Mouse (Mus musculus) liver, embryonic 12.5 days (tissue): ENCODE measurements at regions not wholly inside any gene's neighbourhood (a gene's known extent, or its start where the extent isn't known, plus 50 kb on each side); places are given as distances from the start of the nearest gene placed in this dataset.

Source experiments
- ATAC-seq: fragments of 200-750 bp; cut with Nextera tagmentation; 2 replicates; pipeline ENCODE4 v1.8.0; 2017; ENCODE audit warnings: moderate number of reproducible peaks, mild to moderate bottlenecking, moderate library complexity
- H3K27ac ChIP-seq: fragments of 300-500 bp; sonication (generic); 2 replicates; pipeline ENCODE4 v1.5.1; 2016; ENCODE audit warnings: mild to moderate bottlenecking
- H3K27me3 ChIP-seq: fragments of 300-500 bp; sonication (generic); replicated peaks from 2 replicates; pipeline ENCODE4 v1.6.1; 2016; ENCODE audit warnings: mild to moderate bottlenecking, moderate library complexity
- H3K36me3 ChIP-seq: fragments of 300-500 bp; sonication (generic); 2 replicates; pipeline ENCODE4 v1.6.1; 2016; ENCODE audit warnings: mild to moderate bottlenecking, moderate library complexity
- H3K4me1 ChIP-seq: fragments of 300-500 bp; sonication (generic); 2 replicates; pipeline ENCODE4 v1.6.1; 2016
- H3K4me2 ChIP-seq: fragments of 300-500 bp; sonication (generic); 2 replicates; pipeline ENCODE4 v1.6.1; 2016; ENCODE audit warnings: mild to moderate bottlenecking, moderate library complexity
- H3K4me3 ChIP-seq: fragments of 300-500 bp; sonication (generic); 2 replicates; pipeline ENCODE4 v1.5.1; 2016; ENCODE audit warnings: mild to moderate bottlenecking, moderate library complexity
- H3K9ac ChIP-seq: fragments of 300-500 bp; sonication (generic); 2 replicates; pipeline ENCODE4 v1.6.1; 2016; ENCODE audit warnings: mild to moderate bottlenecking, moderate library complexity
- H3K9me3 ChIP-seq: fragments of 300-500 bp; sonication (generic); replicated peaks from 2 replicates; pipeline ENCODE4 v1.6.1; 2016; ENCODE audit warnings: mild to moderate bottlenecking, moderate library complexity
- WGBS: fragments of 180-500 bp; shearing (Covaris S2); methylation state at CpG from one replicate; pipeline ENCODE4 v1.1.7; 2016; ENCODE audit not compliant: insufficient replicate concordance; 5-methylcytosine and 5-hydroxymethylcytosine counted together

DNA sequence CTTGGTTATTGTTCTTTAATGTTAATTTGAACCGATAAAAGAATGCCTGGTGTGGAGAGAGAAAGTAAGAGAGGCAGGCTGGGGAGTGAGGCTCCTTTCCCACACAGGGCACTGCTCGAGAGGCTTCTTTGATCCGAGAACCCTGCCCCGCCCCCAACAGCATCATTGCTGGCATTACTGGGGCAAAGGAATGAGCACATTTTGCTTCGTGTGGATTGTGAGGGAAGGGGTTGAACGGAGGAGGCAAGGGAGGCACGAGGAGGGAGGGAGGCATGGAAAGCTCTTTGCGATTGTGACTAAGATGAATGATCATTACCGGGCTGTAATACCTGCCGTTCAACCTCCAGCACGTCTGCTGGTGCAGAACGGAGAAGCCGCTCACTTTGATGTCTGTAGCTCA lies 178.2 kb upstream of the Gypa start:
- H3K4me2 ChIP-seq = peak overlapping the region; percentile 47
- H3K4me3 ChIP-seq = peak overlapping the region; percentile 12; the same call in 1 of the 2 replicates
- peak; percentile 16; the same call in 1 of the 2 replicates for ATAC-seq
- 23% methylated on average over 13 of the region's 13 CpGs for WGBS
- H3K4me1 ChIP-seq = peaks cover 49% of the 10 kb centered on the region
- H3K27me3 ChIP-seq = no peaks in the 10 kb centered on the region
- no peak overlapping the region for H3K9ac ChIP-seq
- H3K9me3 ChIP-seq = no peaks in the 10 kb centered on the region
- no peaks in the 10 kb centered on the region for H3K36me3 ChIP-seq
- 0 out of 2 replicates have a peak overlapping the region, but pooled peaks have one; percentile 23 for H3K27ac ChIP-seq

DNA sequence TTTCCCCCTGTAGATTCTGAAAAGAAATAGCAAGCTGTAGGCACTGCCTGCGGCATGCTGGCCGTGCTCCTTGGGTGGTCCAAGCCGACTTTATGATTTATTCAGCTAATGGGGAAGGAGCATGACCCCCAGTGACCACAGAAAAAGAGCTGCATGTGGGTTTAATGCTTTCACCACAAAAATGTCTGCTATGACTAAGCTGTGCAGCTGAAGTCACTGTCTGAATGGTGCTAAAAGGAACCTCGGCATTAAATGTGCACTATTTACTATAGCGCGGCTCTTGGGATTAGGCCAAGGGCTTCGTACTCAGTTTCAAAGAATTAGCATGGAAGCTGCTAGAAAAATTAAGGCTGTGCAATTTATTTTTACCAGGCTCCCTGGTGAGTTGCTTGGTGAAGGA lies 178.8 kb upstream of the Gypa start:
- 17% methylated on average over 7 of the region's 7 CpGs for WGBS
- Histone ChIP-seq H3K27me3 (no peaks in the 10 kb centered on the region), H3K4me2 (peak overlapping the region; percentile 47)

GRCm38 (mm10) chr8:80313883-80314635 lies 179.5 kb upstream of the Gypa start:
- peak; percentile 83 for ATAC-seq
- no peak overlapping the region for H3K4me3 ChIP-seq
- peaks cover 48% of the 10 kb centered on the region for H3K4me1 ChIP-seq
- H3K4me2 ChIP-seq = peak overlapping the region; percentile 47
- 0 out of 2 replicates have a peak overlapping the region, but pooled peaks have one; percentile 38 for H3K27ac ChIP-seq
- no peaks in the 10 kb centered on the region for H3K9me3 ChIP-seq
- 3% methylated on average over 12 of the region's 12 CpGs for WGBS
- no peaks in the 10 kb centered on the region for H3K36me3 ChIP-seq
- no peaks in the 10 kb centered on the region for H3K27me3 ChIP-seq
- H3K9ac ChIP-seq = no peak overlapping the region

More for the DNA sequence above, 178.8 kb upstream of the Gypa start:
- no peak for ATAC-seq
- Histone ChIP-seq H3K9ac (no peak overlapping the region), H3K9me3 (no peaks in the 10 kb centered on the region), H3K4me1 (peaks cover 49% of the 10 kb centered on the region), H3K27ac (no peak overlapping the region), H3K4me3 (no peak overlapping the region), H3K36me3 (no peaks in the 10 kb centered on the region)

DNA sequence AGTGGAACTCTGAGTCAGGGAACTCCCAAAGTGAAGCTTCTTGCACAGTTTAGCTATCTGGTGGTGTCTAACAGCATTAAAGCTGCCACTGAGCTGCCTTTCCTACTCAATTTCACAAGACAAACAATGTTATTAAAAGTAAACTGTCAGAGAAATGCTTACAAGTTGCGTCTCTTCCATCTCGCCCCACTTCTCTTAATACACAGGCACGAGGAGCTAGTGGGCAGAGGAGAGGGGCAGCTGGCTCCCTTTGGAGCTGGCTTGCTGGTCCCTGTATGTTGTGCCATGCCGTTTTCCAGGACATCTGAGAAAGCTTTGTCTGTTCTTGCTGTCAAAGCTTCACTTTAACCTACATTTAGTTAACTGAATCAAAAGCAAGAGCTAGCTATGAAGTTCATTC lies 185.8 kb upstream of the Gypa start:
- Histone ChIP-seq H3K27ac (no peak overlapping the region), H3K4me2 (no peak overlapping the region), H3K27me3 (no peaks in the 10 kb centered on the region), H3K4me3 (no peak overlapping the region), H3K9ac (no peak overlapping the region), H3K36me3 (no peaks in the 10 kb centered on the region), H3K4me1 (peaks cover 7% of the 10 kb centered on the region; the same call in 1 of the 2 replicates), H3K9me3 (no peaks in the 10 kb centered on the region)
- WGBS = 63% methylated on average over 4 of the region's 4 CpGs
- no peak for ATAC-seq

GRCm38 (mm10) chr8:80298596-80298995 lies 195.0 kb upstream of the Gypa start:
- Histone ChIP-seq H3K9ac (no peak overlapping the region), H3K4me3 (no peak overlapping the region), H3K4me2 (no peak overlapping the region), H3K9me3 (no peaks in the 10 kb centered on the region), H3K36me3 (no peaks in the 10 kb centered on the region), H3K27ac (no peak overlapping the region), H3K4me1 (no peaks in the 10 kb centered on the region), H3K27me3 (no peaks in the 10 kb centered on the region)
- 70% methylated on average over 5 of the region's 5 CpGs for WGBS
- ATAC-seq = no peak

- H3K9me3 ChIP-seq = no peaks in the 10 kb centered on the region
- no peak overlapping the region for H3K4me3 ChIP-seq
- no peaks in the 10 kb centered on the region for H3K4me1 ChIP-seq
- H3K27ac ChIP-seq = no peak overlapping the region
- H3K36me3 ChIP-seq = no peaks in the 10 kb centered on the region
- H3K9ac ChIP-seq = no peak overlapping the region
- ATAC-seq = no peak
- no peak overlapping the region for H3K4me2 ChIP-seq
- no peaks in the 10 kb centered on the region for H3K27me3 ChIP-seq
- WGBS = 38% methylated on average over 1 of the region's 1 CpGs
Measured at GRCm38 (mm10) chr8:80290311-80290710, 203.3 kb upstream of the Gypa start.

DNA sequence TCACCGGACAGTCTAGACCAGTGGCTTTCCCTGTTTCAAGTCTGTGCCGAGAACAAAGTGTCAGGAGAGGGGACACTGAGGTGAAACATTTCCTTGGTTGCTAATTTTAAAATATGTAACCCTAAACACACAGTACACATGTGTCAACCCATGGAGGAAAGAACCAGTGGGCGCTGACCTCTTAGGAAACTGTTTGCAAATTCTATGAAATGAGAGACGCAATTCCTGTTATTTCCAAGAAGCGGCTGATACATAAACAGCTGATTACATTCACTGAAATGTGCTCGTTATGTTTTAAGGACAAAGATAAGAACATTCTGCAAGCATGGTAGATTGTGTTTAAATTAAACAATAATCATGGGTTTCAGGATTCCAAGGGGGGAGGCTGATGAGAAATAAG lies 204.3 kb upstream of the Gypa start:
- H3K27me3 ChIP-seq = no peaks in the 10 kb centered on the region
- no peak overlapping the region for H3K9ac ChIP-seq
- no peak overlapping the region for H3K4me3 ChIP-seq
- no peak overlapping the region for H3K27ac ChIP-seq
- no peaks in the 10 kb centered on the region for H3K4me1 ChIP-seq
- no peak for ATAC-seq
- H3K36me3 ChIP-seq = no peaks in the 10 kb centered on the region
- no peak overlapping the region for H3K4me2 ChIP-seq
- 59% methylated on average over 6 of the region's 6 CpGs for WGBS
- H3K9me3 ChIP-seq = no peaks in the 10 kb centered on the region

GRCm38 (mm10) chr8:80268910-80269460 lies 211.2 kb upstream of the Hhip start:
- 79% methylated on average over 7 of the region's 7 CpGs for WGBS
- Histone ChIP-seq H3K27ac (no peak overlapping the region), H3K4me2 (no peak overlapping the region), H3K4me1 (0 out of 2 replicates have a peak, but pooled peaks cover 4% of the 10 kb centered on the region), H3K4me3 (no peak overlapping the region), H3K9ac (no peak overlapping the region), H3K36me3 (no peaks in the 10 kb centered on the region), H3K27me3 (no peaks in the 10 kb centered on the region), H3K9me3 (no peaks in the 10 kb centered on the region)
- no peak for ATAC-seq

- no peak overlapping the region for H3K4me3 ChIP-seq
- H3K4me2 ChIP-seq = no peak overlapping the region
- H3K27ac ChIP-seq = no peak overlapping the region
- no peak for ATAC-seq
- H3K4me1 ChIP-seq = no peaks in the 10 kb centered on the region
- no peaks in the 10 kb centered on the region for H3K27me3 ChIP-seq
- 61% methylated on average over 2 of the region's 2 CpGs for WGBS
- H3K9ac ChIP-seq = no peak overlapping the region
- H3K36me3 ChIP-seq = no peaks in the 10 kb centered on the region
- H3K9me3 ChIP-seq = no peaks in the 10 kb centered on the region
Measured at GRCm38 (mm10) chr8:80264915-80265314, 207.1 kb upstream of the Hhip start.

GRCm38 (mm10) chr8:80263468-80263945 lies 205.7 kb upstream of the Hhip start:
- no peak overlapping the region for H3K4me2 ChIP-seq
- no peak for ATAC-seq
- H3K9ac ChIP-seq = no peak overlapping the region
- no peaks in the 10 kb centered on the region for H3K9me3 ChIP-seq
- no peak overlapping the region for H3K4me3 ChIP-seq
- 68% methylated on average over 11 of the region's 11 CpGs for WGBS
- H3K27ac ChIP-seq = no peak overlapping the region
- H3K4me1 ChIP-seq = no peaks in the 10 kb centered on the region
- H3K27me3 ChIP-seq = no peaks in the 10 kb centered on the region
- H3K36me3 ChIP-seq = no peaks in the 10 kb centered on the region

DNA sequence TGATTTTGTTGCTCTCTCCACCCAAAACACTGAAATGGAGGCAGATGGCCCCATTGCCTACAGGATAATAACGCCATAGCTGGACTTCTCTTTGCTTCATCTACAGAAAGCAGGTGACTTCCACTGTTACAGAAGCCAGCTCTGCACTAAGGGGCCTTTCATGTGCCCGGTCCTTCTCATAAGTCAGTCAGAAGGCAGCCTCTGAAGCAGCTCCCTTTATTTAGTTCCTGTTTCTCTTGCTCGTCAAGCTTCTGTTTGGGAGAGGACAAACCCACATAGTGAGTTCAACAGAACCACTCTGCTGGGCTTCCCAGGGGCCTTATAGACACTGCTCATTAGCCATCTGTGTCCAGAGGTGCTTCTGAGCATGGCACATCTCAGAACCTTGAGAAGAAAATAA lies 205.1 kb upstream of the Hhip start:
- WGBS = 52% methylated on average over 3 of the region's 3 CpGs
- no peak overlapping the region for H3K27ac ChIP-seq
- no peak overlapping the region for H3K4me3 ChIP-seq
- no peaks in the 10 kb centered on the region for H3K36me3 ChIP-seq
- H3K4me2 ChIP-seq = no peak overlapping the region
- H3K9me3 ChIP-seq = no peaks in the 10 kb centered on the region
- H3K9ac ChIP-seq = no peak overlapping the region
- H3K4me1 ChIP-seq = no peaks in the 10 kb centered on the region
- no peak for ATAC-seq
- H3K27me3 ChIP-seq = no peaks in the 10 kb centered on the region

DNA sequence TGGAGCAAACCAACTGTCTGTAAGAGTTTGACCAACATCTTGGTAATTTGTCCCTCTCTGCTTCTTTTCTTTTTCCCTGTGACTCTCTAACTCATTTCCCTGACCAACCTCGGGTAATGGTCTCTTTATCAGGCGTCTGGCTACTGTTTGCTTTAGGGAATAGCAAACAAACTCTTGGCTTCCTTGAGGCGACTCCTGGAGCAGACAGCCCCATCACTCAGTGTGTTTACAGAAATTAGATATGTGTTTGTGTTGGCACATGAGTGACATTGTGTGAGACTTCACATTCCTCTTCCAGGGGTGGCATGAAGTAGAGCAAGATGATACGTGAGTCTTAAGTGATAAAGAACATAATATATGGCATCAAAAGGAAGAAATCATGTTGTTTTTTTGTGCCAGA lies 195.7 kb upstream of the Hhip start:
- no peak overlapping the region for H3K27ac ChIP-seq
- H3K9ac ChIP-seq = no peak overlapping the region
- no peak overlapping the region for H3K4me3 ChIP-seq
- no peaks in the 10 kb centered on the region for H3K9me3 ChIP-seq
- no peaks in the 10 kb centered on the region for H3K27me3 ChIP-seq
- no peaks in the 10 kb centered on the region for H3K36me3 ChIP-seq
- H3K4me2 ChIP-seq = no peak overlapping the region
- WGBS = 32% methylated on average over 4 of the region's 4 CpGs
- no peaks in the 10 kb centered on the region for H3K4me1 ChIP-seq
- no peak for ATAC-seq
